Mouse (Mus musculus): ENCODE results near the gene Calhm5. TPM values are rescaled to one million over a fixed set of nuclear protein-coding genes. Genes with fewer than 3 reads are reported as not detected.

The Calhm5 gene
- polyA plus RNA-seq, 1 experiment from 2014 or later: 0.02 TPM

DNA sequence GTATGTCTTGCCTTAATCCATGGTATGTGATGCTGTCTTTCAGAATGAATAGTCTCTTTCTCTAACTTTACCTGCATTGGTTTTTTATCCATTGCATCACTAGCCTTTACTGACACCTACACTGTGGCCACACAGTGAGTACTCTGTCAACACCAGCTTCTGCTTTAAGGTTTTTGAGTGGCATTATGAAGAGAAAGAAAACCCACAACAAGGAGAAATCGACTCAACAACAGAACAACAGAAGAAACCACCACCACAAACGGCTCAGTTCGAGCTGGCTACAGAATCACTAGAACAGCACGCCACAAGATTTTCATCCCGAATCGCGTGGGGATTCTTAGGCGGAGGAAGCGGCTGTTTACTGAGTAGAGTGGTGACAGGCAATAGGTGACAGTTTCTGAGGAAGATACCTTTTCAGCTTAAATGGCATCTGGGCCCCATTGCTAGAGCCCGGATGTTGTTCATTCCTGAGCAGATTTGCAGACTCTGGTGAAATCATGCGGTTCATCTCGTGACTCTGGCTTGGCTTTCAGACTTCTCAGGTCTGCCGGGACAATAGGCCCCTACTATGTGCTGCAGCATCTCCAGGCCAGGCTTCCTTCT, 14.6 kb upstream of the Calhm5 start:
- no peaks in the 10 kb centered on the region for H3K27me3 ChIP-seq (ENCODE audit: insufficient read depth, low read length)
- TF ChIP-seq CTCF (IDR thresholded peaks at IDR 0.05; ENCODE audit: low read depth): no peak
- TF ChIP-seq EP300 (IDR thresholded peaks at IDR 0.05; ENCODE audit: low read depth): no peak
- H3K9me3 ChIP-seq (ENCODE audit: low read length): no peaks in the 10 kb centered on the region
- H3K9ac ChIP-seq (replicated peaks): no peak overlapping the region
- H3K4me1 ChIP-seq (ENCODE audit: insufficient read depth): no peaks in the 10 kb centered on the region
- 59% methylated on average over 13 of the region's 13 CpGs for WGBS (ENCODE audit: insufficient replicate concordance)
- H3K27ac ChIP-seq (ENCODE audit: low read depth): no peak overlapping the region
- H3K36me3 ChIP-seq (replicated peaks; ENCODE audit: insufficient read depth, low read length): no peaks in the 10 kb centered on the region
- DNase-seq (no peak), ATAC-seq (no peak)
- no peak overlapping the region for H3K4me2 ChIP-seq (ENCODE audit: low read depth, low read length)
- no peak overlapping the region for H3K4me3 ChIP-seq (ENCODE audit: low read depth, low read length)

DNA sequence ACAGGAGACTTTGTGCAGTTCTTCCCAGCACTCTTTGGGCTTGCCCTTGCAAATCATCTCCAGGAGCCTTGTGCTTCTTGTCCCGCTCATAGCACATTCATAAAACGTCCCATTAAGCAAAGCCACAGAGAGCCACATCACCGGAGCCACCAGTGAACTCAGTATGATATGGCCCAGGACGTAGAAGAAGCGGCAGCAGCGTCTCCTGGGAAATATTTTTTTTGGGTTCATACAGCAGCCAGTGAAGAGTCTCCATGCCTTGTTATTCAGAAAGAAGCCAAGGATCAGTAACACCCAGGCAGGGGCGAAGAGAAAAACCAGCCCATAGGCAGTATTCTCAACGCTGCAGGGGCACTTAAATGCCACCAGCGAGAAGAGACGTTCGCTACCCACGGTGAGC, 355 bp downstream of the Calhm5 start:
- H3K9ac ChIP-seq (replicated peaks): 0 out of 2 replicates have a peak overlapping the region, but pooled peaks have one; percentile 26

DNA sequence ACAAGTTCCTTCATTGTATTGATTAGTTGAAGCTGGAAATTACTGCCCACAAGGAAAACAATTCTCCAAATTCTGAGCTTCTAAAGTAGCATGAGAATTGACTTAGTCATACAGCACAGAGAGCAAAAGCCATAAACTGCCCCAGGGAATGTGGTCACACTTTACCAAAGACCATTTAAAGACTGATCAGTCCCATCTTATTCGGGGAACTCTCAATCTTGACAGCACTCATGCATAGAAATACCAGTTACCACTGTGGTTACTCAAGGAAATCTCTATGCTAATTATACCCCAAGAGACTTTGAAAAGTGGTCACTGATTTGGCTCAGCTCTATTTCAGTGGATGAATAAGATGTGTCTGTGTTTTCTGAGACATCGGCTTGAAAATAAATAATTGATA, 1.2 kb downstream of the Calhm5 start:
- DNase-seq (no peak), ATAC-seq (no peak)
- Histone ChIP-seq H3K9ac (replicated peaks) (no peak overlapping the region), H3K4me3 (ENCODE audit: low read depth, low read length) (no peak overlapping the region), H3K36me3 (replicated peaks; ENCODE audit: insufficient read depth, low read length) (no peaks in the 10 kb centered on the region), H3K27ac (ENCODE audit: low read depth) (no peak overlapping the region), H3K27me3 (ENCODE audit: insufficient read depth, low read length) (no peaks in the 10 kb centered on the region), H3K4me2 (ENCODE audit: low read depth, low read length) (no peak overlapping the region), H3K4me1 (ENCODE audit: insufficient read depth) (peaks cover 2% of the 10 kb centered on the region; the same call in 1 of the 2 replicates), H3K9me3 (ENCODE audit: low read length) (no peaks in the 10 kb centered on the region)
- no peak for TF ChIP-seq EP300 (IDR thresholded peaks at IDR 0.05; ENCODE audit: low read depth)
- TF ChIP-seq CTCF (IDR thresholded peaks at IDR 0.05; ENCODE audit: low read depth): no peak
- WGBS (ENCODE audit: insufficient replicate concordance): 73% methylated on average over 2 of the region's 2 CpGs

More for the DNA sequence above, 355 bp downstream of the Calhm5 start:
- Histone ChIP-seq H3K4me1 (ENCODE audit: insufficient read depth) (peaks cover 2% of the 10 kb centered on the region; the same call in 1 of the 2 replicates), H3K9me3 (ENCODE audit: low read length) (no peaks in the 10 kb centered on the region), H3K4me3 (ENCODE audit: low read depth, low read length) (peak overlapping the region; percentile 20; the same call in 1 of the 2 replicates), H3K27ac (ENCODE audit: low read depth) (no peak overlapping the region; the same call in 1 of the 2 replicates), H3K36me3 (replicated peaks; ENCODE audit: insufficient read depth, low read length) (no peaks in the 10 kb centered on the region), H3K27me3 (ENCODE audit: insufficient read depth, low read length) (no peaks in the 10 kb centered on the region), H3K4me2 (ENCODE audit: low read depth, low read length) (peak overlapping the region; percentile 47)
- WGBS (ENCODE audit: insufficient replicate concordance): 55% methylated on average over 12 of the region's 12 CpGs
- DNase-seq: no peak
- TF ChIP-seq EP300 (IDR thresholded peaks at IDR 0.05; ENCODE audit: low read depth) (no peak), CTCF (IDR thresholded peaks at IDR 0.05; ENCODE audit: low read depth) (no peak)
- ATAC-seq: no peak

DNA sequence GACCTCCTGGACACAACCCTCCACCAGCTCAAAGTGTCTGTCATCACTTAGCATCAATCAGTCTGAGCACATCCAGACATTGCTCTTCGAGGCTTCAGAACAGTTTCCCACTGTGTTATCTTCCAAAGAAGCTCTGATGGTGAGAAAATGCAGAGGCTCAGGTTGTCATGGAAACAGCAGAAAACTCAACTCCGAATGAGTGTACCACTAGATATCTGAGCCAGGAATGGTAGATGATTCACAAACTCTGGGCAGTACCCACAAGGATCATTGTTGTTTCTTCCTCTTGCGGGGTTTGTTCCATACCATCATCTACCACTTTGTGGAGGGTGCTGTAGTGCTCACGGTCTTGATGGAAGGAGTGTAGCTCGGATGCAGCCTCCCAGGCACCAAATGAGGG, 4.4 kb downstream of the Calhm5 start:
- TF ChIP-seq CTCF (IDR thresholded peaks at IDR 0.05; ENCODE audit: low read depth) (no peak), EP300 (IDR thresholded peaks at IDR 0.05; ENCODE audit: low read depth) (no peak)
- Histone ChIP-seq H3K4me2 (ENCODE audit: low read depth, low read length) (no peak overlapping the region), H3K4me1 (ENCODE audit: insufficient read depth) (peaks cover 2% of the 10 kb centered on the region; the same call in 1 of the 2 replicates), H3K27me3 (ENCODE audit: insufficient read depth, low read length) (no peaks in the 10 kb centered on the region), H3K4me3 (ENCODE audit: low read depth, low read length) (no peak overlapping the region), H3K9ac (replicated peaks) (no peak overlapping the region), H3K36me3 (replicated peaks; ENCODE audit: insufficient read depth, low read length) (no peaks in the 10 kb centered on the region), H3K9me3 (ENCODE audit: low read length) (no peaks in the 10 kb centered on the region), H3K27ac (ENCODE audit: low read depth) (no peak overlapping the region)
- ATAC-seq (no peak), DNase-seq (no peak)
- 56% methylated on average over 5 of the region's 5 CpGs for WGBS (ENCODE audit: insufficient replicate concordance)

DNA sequence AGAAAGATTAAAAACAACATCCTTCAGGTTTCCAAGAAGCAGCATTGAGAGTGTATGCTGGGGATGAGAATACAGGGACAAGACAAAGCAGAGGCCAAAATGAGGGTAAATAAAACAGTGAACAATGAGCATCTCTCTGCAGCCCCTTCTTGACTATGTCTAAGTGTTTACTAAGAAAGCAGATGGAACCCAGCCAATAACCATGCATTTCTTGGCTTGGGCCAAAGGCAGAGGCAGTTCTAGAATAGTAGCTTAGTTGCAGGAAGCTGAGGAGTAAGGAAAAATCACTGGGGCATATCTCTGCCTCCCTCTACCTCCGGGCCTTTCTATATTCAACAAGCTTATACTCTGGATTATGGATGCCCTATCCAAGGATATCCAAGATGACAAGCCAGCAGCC, 5.8 kb downstream of the Calhm5 start:
- Histone ChIP-seq H3K4me1 (ENCODE audit: insufficient read depth) (no peaks in the 10 kb centered on the region), H3K36me3 (replicated peaks; ENCODE audit: insufficient read depth, low read length) (no peaks in the 10 kb centered on the region), H3K9ac (replicated peaks) (no peak overlapping the region), H3K4me2 (ENCODE audit: low read depth, low read length) (no peak overlapping the region), H3K9me3 (ENCODE audit: low read length) (no peaks in the 10 kb centered on the region), H3K27ac (ENCODE audit: low read depth) (no peak overlapping the region), H3K27me3 (ENCODE audit: insufficient read depth, low read length) (no peaks in the 10 kb centered on the region), H3K4me3 (ENCODE audit: low read depth, low read length) (no peak overlapping the region)
- ATAC-seq (no peak), DNase-seq (no peak)
- 75% methylated on average over 1 of the region's 1 CpGs for WGBS (ENCODE audit: insufficient replicate concordance)
- TF ChIP-seq EP300 (IDR thresholded peaks at IDR 0.05; ENCODE audit: low read depth): no peak
- TF ChIP-seq CTCF (IDR thresholded peaks at IDR 0.05; ENCODE audit: low read depth): no peak

DNA sequence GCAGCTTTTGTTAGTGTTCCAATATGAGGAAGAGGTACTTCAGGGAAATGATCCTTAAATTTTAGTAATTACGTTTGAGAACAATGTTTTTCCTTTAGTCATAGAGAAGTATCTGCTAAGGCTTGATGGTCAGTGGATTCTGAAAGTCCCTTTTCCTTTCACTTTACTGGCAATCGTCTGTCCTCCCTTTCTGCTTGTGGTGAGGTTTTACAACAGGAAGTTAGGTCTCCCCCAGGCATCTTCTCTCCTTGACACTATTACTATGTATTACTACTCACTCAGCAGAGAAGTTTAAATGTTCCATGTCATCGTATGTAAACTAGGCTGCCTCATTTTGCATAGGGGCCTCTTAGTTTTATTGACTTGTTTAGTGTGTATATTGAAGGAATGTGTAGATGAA, 6.8 kb downstream of the Calhm5 start:
- Histone ChIP-seq H3K9ac (replicated peaks) (no peak overlapping the region), H3K9me3 (ENCODE audit: low read length) (no peaks in the 10 kb centered on the region), H3K4me2 (ENCODE audit: low read depth, low read length) (no peak overlapping the region), H3K27ac (ENCODE audit: low read depth) (no peak overlapping the region), H3K4me3 (ENCODE audit: low read depth, low read length) (no peak overlapping the region), H3K4me1 (ENCODE audit: insufficient read depth) (no peaks in the 10 kb centered on the region), H3K36me3 (replicated peaks; ENCODE audit: insufficient read depth, low read length) (no peaks in the 10 kb centered on the region), H3K27me3 (ENCODE audit: insufficient read depth, low read length) (no peaks in the 10 kb centered on the region)
- TF ChIP-seq CTCF (IDR thresholded peaks at IDR 0.05; ENCODE audit: low read depth): no peak
- TF ChIP-seq EP300 (IDR thresholded peaks at IDR 0.05; ENCODE audit: low read depth): no peak
- DNase-seq (no peak), ATAC-seq (no peak)
- 36% methylated on average over 3 of the region's 3 CpGs for WGBS (ENCODE audit: insufficient replicate concordance)
